Mouse (Mus musculus): ENCODE measurements around the gene Nme7. TPM values are rescaled to one million over a fixed set of nuclear protein-coding genes. Genes with fewer than 3 reads are reported as not detected.

Nme7 gene
- total and polyA plus RNA-seq, 3 experiments = 23.5 to 33.2 (median 25.3) TPM

DNA sequence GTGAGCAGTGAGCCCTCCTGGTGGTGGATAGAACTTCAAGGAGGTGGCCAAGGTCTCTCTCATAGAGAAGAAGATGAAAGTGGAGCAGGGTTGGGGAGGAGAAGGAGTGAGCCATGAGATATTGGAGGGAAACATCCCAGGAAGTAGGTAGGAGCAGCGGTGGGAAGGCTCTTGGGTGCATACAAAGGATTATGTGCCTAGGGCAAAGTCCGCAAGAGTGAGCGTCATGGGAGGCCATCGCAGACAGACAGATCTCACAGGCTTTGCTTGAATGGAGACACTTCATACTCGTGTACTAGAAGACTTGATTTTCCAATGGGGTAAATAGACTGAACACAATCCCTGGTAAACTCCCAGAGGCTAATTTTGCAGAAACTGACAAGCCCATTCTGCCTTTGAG, 14.6 kb downstream of the Nme7 start:
- Histone ChIP-seq H3K9ac (ENCODE audit: insufficient read depth, low read depth) (no peak overlapping the region), H3K79me2 (replicated peaks; ENCODE audit: control insufficient read depth, extremely low read depth, insufficient read depth, poor library complexity, severe bottlenecking) (no peaks in the 10 kb centered on the region), H3K4me3 (replicated peaks in 1 of 3; ENCODE audit: low read depth in 2 of 3, low read length in 2 of 3, poor library complexity in 1 of 3) (no peak overlapping the region), H3K27me3 (replicated peaks) (no peaks in the 10 kb centered on the region), H3K4me1 (ENCODE audit: control insufficient read depth in 1 of 2, insufficient read depth in 2 of 2) (no peaks in the 10 kb centered on the region), H3K36me3 (replicated peaks in 1 of 2; ENCODE audit: control insufficient read depth in 1 of 2, insufficient read depth in 1 of 2, low read length in 1 of 2) (peaks cover 6 to 48% of the 10 kb centered on the region in 2 experiments), H3K4me2 (ENCODE audit: insufficient read depth, low read depth, poor library complexity, severe bottlenecking) (no peak overlapping the region), H3K9me3 (replicated peaks; ENCODE audit: low read length) (no peaks in the 10 kb centered on the region), H3K27ac (ENCODE audit: insufficient read depth, low read depth) (no peak overlapping the region)
- in situ Hi-C loops (cut with MboI; ENCODE audit: low pct_ligation_motif_present, low pct_unique_long_range_greater_than_20kb, low sequenced_read_pairs) (loop anchor here (25.0 kb wide), 1 partner anchor 794 kb away; no protein-coding TSS in a partner anchor), dilution Hi-C loops (cut with MboI; ENCODE audit: extremely low pct_ligation_motif_present, extremely low pct_unique_long_range_greater_than_20kb, low sequenced_read_pairs) (no loop called here)
- TF ChIP-seq USF2 (conservative IDR thresholded peaks at IDR 0.05; ENCODE audit: low read depth, low read length) = no peak
- no peak for TF ChIP-seq EP300 (IDR thresholded peaks at IDR 0.05; ENCODE audit: low read length)
- TF ChIP-seq PAX5 (IDR thresholded peaks at IDR 0.05; ENCODE audit: low read length) = no peak
- no peak for TF ChIP-seq MEF2A (IDR thresholded peaks at IDR 0.05; ENCODE audit: borderline replicate concordance, low read depth, low read length)
- TF ChIP-seq MAFK (IDR thresholded peaks at IDR 0.05; ENCODE audit: insufficient replicate concordance, low read length) = no peak
- no peak for TF ChIP-seq ZKSCAN1 (IDR thresholded peaks at IDR 0.05; ENCODE audit: borderline replicate concordance, low read depth, low read length)
- TF ChIP-seq NRF1 (IDR thresholded peaks at IDR 0.05; ENCODE audit: low read depth, low read length) = no peak
- TF ChIP-seq CHD1 (IDR thresholded peaks at IDR 0.05; ENCODE audit: low read depth, low read length) = no peak
- no peak for TF ChIP-seq IRF4 (IDR thresholded peaks at IDR 0.05; ENCODE audit: low read depth, low read length)
- no peak for TF ChIP-seq UBTF (IDR thresholded peaks at IDR 0.05; ENCODE audit: low read depth, low read length)
- TF ChIP-seq RCOR1 (conservative IDR thresholded peaks at IDR 0.05; ENCODE audit: low read depth, low read length) = no peak
- TF ChIP-seq ZC3H11A (IDR thresholded peaks at IDR 0.05; ENCODE audit: low read depth, low read length) = no peak
- TF ChIP-seq ZNF384 (IDR thresholded peaks at IDR 0.05; ENCODE audit: low read depth, low read length) = no peak
- no peak for TF ChIP-seq MXI1 (IDR thresholded peaks at IDR 0.05; ENCODE audit: low read depth, low read length)
- TF ChIP-seq ETS1 (conservative IDR thresholded peaks at IDR 0.05; ENCODE audit: low read depth, low read length) = no peak
- no peak for TF ChIP-seq USF1 (IDR thresholded peaks at IDR 0.05; ENCODE audit: low read depth, low read length)
- TF ChIP-seq MAZ (IDR thresholded peaks at IDR 0.05; ENCODE audit: low read depth, low read length) = no peak
- DNase-seq (ENCODE audit: extremely low read depth) = no peak

DNA sequence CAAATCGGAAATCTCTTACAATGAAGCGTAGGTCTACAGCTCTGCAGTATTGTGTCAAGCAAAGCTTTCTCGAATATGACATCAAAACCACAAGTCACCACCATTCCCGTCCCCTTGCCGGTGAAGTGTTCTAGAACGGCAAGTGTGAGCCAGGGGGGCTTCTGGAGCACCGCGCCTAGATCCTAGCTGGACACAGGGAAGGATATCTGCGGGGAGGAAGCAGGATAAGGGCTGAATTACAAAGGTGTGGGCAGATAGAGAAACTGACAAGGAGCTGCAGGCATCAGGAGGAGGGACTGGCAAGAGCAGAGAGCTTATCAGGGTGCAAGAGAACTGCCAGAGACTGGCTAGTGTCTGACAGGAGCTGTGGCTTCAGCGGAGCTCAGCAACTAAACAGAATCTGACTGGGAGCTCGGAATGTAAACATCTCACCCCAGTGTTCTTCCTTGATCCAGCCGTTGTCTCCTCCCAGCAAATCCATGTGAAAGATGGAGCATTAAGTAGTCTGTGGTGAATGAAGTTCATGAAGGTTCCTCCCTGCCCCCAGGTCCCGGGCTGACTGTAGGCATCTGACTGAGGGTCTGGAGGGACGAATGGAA, 15.7 kb downstream of the Nme7 start:
- H3K27me3 ChIP-seq (replicated peaks) = no peaks in the 10 kb centered on the region
- DNase-seq (ENCODE audit: extremely low read depth) = no peak
- no peaks in the 10 kb centered on the region for H3K9me3 ChIP-seq (replicated peaks; ENCODE audit: low read length)
- in situ Hi-C loops (cut with MboI; ENCODE audit: low pct_ligation_motif_present, low pct_unique_long_range_greater_than_20kb, low sequenced_read_pairs) = loop anchor here (25.0 kb wide), 1 partner anchor 793 kb away; no protein-coding TSS in a partner anchor
- H3K36me3 ChIP-seq (replicated peaks in 1 of 2; ENCODE audit: control insufficient read depth in 1 of 2, insufficient read depth in 1 of 2, low read length in 1 of 2) = peaks cover 4 to 39% of the 10 kb centered on the region in 2 experiments
- dilution Hi-C loops (cut with MboI; ENCODE audit: extremely low pct_ligation_motif_present, extremely low pct_unique_long_range_greater_than_20kb, low sequenced_read_pairs) = no loop called here
- no peaks in the 10 kb centered on the region for H3K79me2 ChIP-seq (replicated peaks; ENCODE audit: control insufficient read depth, extremely low read depth, insufficient read depth, poor library complexity, severe bottlenecking)
- no peak overlapping the region for H3K9ac ChIP-seq (ENCODE audit: insufficient read depth, low read depth)
- H3K4me2 ChIP-seq (ENCODE audit: insufficient read depth, low read depth, poor library complexity, severe bottlenecking) = no peak overlapping the region
- no peaks in the 10 kb centered on the region for H3K4me1 ChIP-seq (ENCODE audit: control insufficient read depth in 1 of 2, insufficient read depth in 2 of 2)
- TF ChIP-seq POLR2A (IDR thresholded peaks at IDR 0.05; ENCODE audit: low read depth, low read length) = no peak
- no peak for TF ChIP-seq MAX (IDR thresholded peaks at IDR 0.05; ENCODE audit: low read length)
- TF ChIP-seq IRF4 (IDR thresholded peaks at IDR 0.05; ENCODE audit: low read depth, low read length) = no peak
- no peak for TF ChIP-seq NRF1 (IDR thresholded peaks at IDR 0.05; ENCODE audit: low read depth, low read length)
- no peak for TF ChIP-seq ZNF384 (IDR thresholded peaks at IDR 0.05; ENCODE audit: low read depth, low read length)
- no peak for TF ChIP-seq ZC3H11A (IDR thresholded peaks at IDR 0.05; ENCODE audit: low read depth, low read length)
- no peak for TF ChIP-seq SMC3 (IDR thresholded peaks at IDR 0.05; ENCODE audit: low read depth, low read length)
- no peak for TF ChIP-seq POLR2AphosphoS2 (IDR thresholded peaks at IDR 0.05; ENCODE audit: low read depth, low read length)
- TF ChIP-seq GABPA (IDR thresholded peaks at IDR 0.05; ENCODE audit: insufficient replicate concordance, low read depth, low read length) = no peak
- TF ChIP-seq PAX5 (IDR thresholded peaks at IDR 0.05; ENCODE audit: low read length) = no peak
- no peak for TF ChIP-seq USF2 (conservative IDR thresholded peaks at IDR 0.05; ENCODE audit: low read depth, low read length)
- TF ChIP-seq MEF2A (IDR thresholded peaks at IDR 0.05; ENCODE audit: borderline replicate concordance, low read depth, low read length) = no peak
- no peak for TF ChIP-seq UBTF (IDR thresholded peaks at IDR 0.05; ENCODE audit: low read depth, low read length)
- TF ChIP-seq SIN3A (IDR thresholded peaks at IDR 0.05; ENCODE audit: low read length) = no peak
- no peak for TF ChIP-seq RAD21 (IDR thresholded peaks at IDR 0.05; ENCODE audit: low read depth, low read length)
- no peak for TF ChIP-seq MYC (IDR thresholded peaks at IDR 0.05; ENCODE audit: low read depth, low read length)
- H3K4me3 ChIP-seq (replicated peaks in 1 of 3; ENCODE audit: low read depth in 2 of 3, low read length in 2 of 3, poor library complexity in 1 of 3) = no peak overlapping the region
- no peak overlapping the region for H3K27ac ChIP-seq (ENCODE audit: insufficient read depth, low read depth)

All from CH12.LX (cell line).